Mouse (Mus musculus): ENCODE measurements around the gene Acot12. TPM values are rescaled to one million over a fixed set of nuclear protein-coding genes. Genes with fewer than 3 reads are reported as not detected.

The Acot12 gene
- polyA plus RNA-seq, 1 experiment from 2014 or later, result not detected

- H3K4me3 ChIP-seq (ENCODE audit: low read depth, low read length), result no peak overlapping the region
- WGBS, result 96% methylated on average over 13 of the region's 13 CpGs
- H3K4me2 ChIP-seq (ENCODE audit: low read depth, low read length), result no peak overlapping the region
- H3K27ac ChIP-seq (replicated peaks; ENCODE audit: low read depth, low read length), result no peak overlapping the region
- no peaks in the 10 kb centered on the region for H3K9me3 ChIP-seq (replicated peaks; ENCODE audit: control insufficient read depth, low read length)
- no peak overlapping the region for H3K9ac ChIP-seq (replicated peaks; ENCODE audit: low read length)
- no peaks in the 10 kb centered on the region for H3K4me1 ChIP-seq (ENCODE audit: control insufficient read depth, insufficient read depth, low read length)
- H3K27me3 ChIP-seq (ENCODE audit: control insufficient read depth, insufficient read depth, low read length), result no peaks in the 10 kb centered on the region
- peaks cover 2% of the 10 kb centered on the region for H3K36me3 ChIP-seq (replicated peaks; ENCODE audit: control insufficient read depth, insufficient read depth, low read depth, low read length)
- DNase-seq (ENCODE audit: low spot score) (no peak), ATAC-seq (replicated peaks; ENCODE audit: insufficient number of reproducible peaks, low FRiP score, low TSS enrichment, low read depth) (no peak)
Measured at GRCm38 (mm10) chr13:91794926-91795436, 53.7 kb downstream of the Acot12 start.

GRCm38 (mm10) chr13:91795593-91795992 lies 54.3 kb downstream of the Acot12 start:
- DNase-seq (ENCODE audit: low spot score) (no peak), ATAC-seq (replicated peaks; ENCODE audit: insufficient number of reproducible peaks, low FRiP score, low TSS enrichment, low read depth) (no peak)
- Histone ChIP-seq H3K4me1 (ENCODE audit: control insufficient read depth, insufficient read depth, low read length) (no peaks in the 10 kb centered on the region), H3K4me2 (ENCODE audit: low read depth, low read length) (no peak overlapping the region), H3K27me3 (ENCODE audit: control insufficient read depth, insufficient read depth, low read length) (no peaks in the 10 kb centered on the region), H3K27ac (replicated peaks; ENCODE audit: low read depth, low read length) (no peak overlapping the region), H3K36me3 (replicated peaks; ENCODE audit: control insufficient read depth, insufficient read depth, low read depth, low read length) (peaks cover 2% of the 10 kb centered on the region), H3K9me3 (replicated peaks; ENCODE audit: control insufficient read depth, low read length) (no peaks in the 10 kb centered on the region), H3K9ac (replicated peaks; ENCODE audit: low read length) (no peak overlapping the region), H3K4me3 (ENCODE audit: low read depth, low read length) (no peak overlapping the region)
- 91% methylated on average over 10 of the region's 10 CpGs for WGBS

GRCm38 (mm10) chr13:91796003-91796402 lies 54.7 kb downstream of the Acot12 start:
- H3K9me3 ChIP-seq (replicated peaks; ENCODE audit: control insufficient read depth, low read length), result no peaks in the 10 kb centered on the region
- no peak overlapping the region for H3K27ac ChIP-seq (replicated peaks; ENCODE audit: low read depth, low read length)
- H3K4me1 ChIP-seq (ENCODE audit: control insufficient read depth, insufficient read depth, low read length), result no peaks in the 10 kb centered on the region
- no peak overlapping the region for H3K4me3 ChIP-seq (ENCODE audit: low read depth, low read length)
- no peak for DNase-seq (ENCODE audit: low spot score)
- no peak overlapping the region for H3K9ac ChIP-seq (replicated peaks; ENCODE audit: low read length)
- H3K27me3 ChIP-seq (ENCODE audit: control insufficient read depth, insufficient read depth, low read length), result no peaks in the 10 kb centered on the region
- peaks cover 2% of the 10 kb centered on the region for H3K36me3 ChIP-seq (replicated peaks; ENCODE audit: control insufficient read depth, insufficient read depth, low read depth, low read length)
- 93% methylated on average over 6 of the region's 6 CpGs for WGBS
- ATAC-seq (replicated peaks; ENCODE audit: insufficient number of reproducible peaks, low FRiP score, low TSS enrichment, low read depth), result no peak
- H3K4me2 ChIP-seq (ENCODE audit: low read depth, low read length), result no peak overlapping the region

GRCm38 (mm10) chr13:91796916-91797315 lies 55.6 kb downstream of the Acot12 start:
- WGBS, result 93% methylated on average over 6 of the region's 6 CpGs
- H3K4me1 ChIP-seq (ENCODE audit: control insufficient read depth, insufficient read depth, low read length), result no peaks in the 10 kb centered on the region
- no peak overlapping the region for H3K4me2 ChIP-seq (ENCODE audit: low read depth, low read length)
- H3K9me3 ChIP-seq (replicated peaks; ENCODE audit: control insufficient read depth, low read length), result no peaks in the 10 kb centered on the region
- peaks cover 2% of the 10 kb centered on the region for H3K36me3 ChIP-seq (replicated peaks; ENCODE audit: control insufficient read depth, insufficient read depth, low read depth, low read length)
- no peak for DNase-seq (ENCODE audit: low spot score)
- no peak overlapping the region for H3K4me3 ChIP-seq (ENCODE audit: low read depth, low read length)
- ATAC-seq (replicated peaks; ENCODE audit: insufficient number of reproducible peaks, low FRiP score, low TSS enrichment, low read depth), result no peak
- H3K9ac ChIP-seq (replicated peaks; ENCODE audit: low read length), result no peak overlapping the region
- no peaks in the 10 kb centered on the region for H3K27me3 ChIP-seq (ENCODE audit: control insufficient read depth, insufficient read depth, low read length)
- no peak overlapping the region for H3K27ac ChIP-seq (replicated peaks; ENCODE audit: low read depth, low read length)

GRCm38 (mm10) chr13:91797442-91797841 lies 56.1 kb downstream of the Acot12 start:
- H3K4me1 ChIP-seq (ENCODE audit: control insufficient read depth, insufficient read depth, low read length), result no peaks in the 10 kb centered on the region
- no peaks in the 10 kb centered on the region for H3K27me3 ChIP-seq (ENCODE audit: control insufficient read depth, insufficient read depth, low read length)
- H3K4me2 ChIP-seq (ENCODE audit: low read depth, low read length), result no peak overlapping the region
- ATAC-seq (replicated peaks; ENCODE audit: insufficient number of reproducible peaks, low FRiP score, low TSS enrichment, low read depth) (no peak), DNase-seq (ENCODE audit: low spot score) (no peak)
- H3K4me3 ChIP-seq (ENCODE audit: low read depth, low read length), result no peak overlapping the region
- peaks cover 2% of the 10 kb centered on the region for H3K36me3 ChIP-seq (replicated peaks; ENCODE audit: control insufficient read depth, insufficient read depth, low read depth, low read length)
- H3K9ac ChIP-seq (replicated peaks; ENCODE audit: low read length), result no peak overlapping the region
- H3K9me3 ChIP-seq (replicated peaks; ENCODE audit: control insufficient read depth, low read length), result no peaks in the 10 kb centered on the region
- no peak overlapping the region for H3K27ac ChIP-seq (replicated peaks; ENCODE audit: low read depth, low read length)
- WGBS, result 92% methylated on average over 10 of the region's 10 CpGs

GRCm38 (mm10) chr13:91801726-91802125 lies 60.4 kb downstream of the Acot12 start:
- no peaks in the 10 kb centered on the region for H3K9me3 ChIP-seq (replicated peaks; ENCODE audit: control insufficient read depth, low read length)
- 83% methylated on average over 5 of the region's 5 CpGs for WGBS
- no peak overlapping the region for H3K4me3 ChIP-seq (ENCODE audit: low read depth, low read length)
- DNase-seq (ENCODE audit: low spot score), result no peak
- H3K27me3 ChIP-seq (ENCODE audit: control insufficient read depth, insufficient read depth, low read length), result no peaks in the 10 kb centered on the region
- no peak overlapping the region for H3K4me2 ChIP-seq (ENCODE audit: low read depth, low read length)
- H3K36me3 ChIP-seq (replicated peaks; ENCODE audit: control insufficient read depth, insufficient read depth, low read depth, low read length), result peaks cover 5% of the 10 kb centered on the region
- no peak overlapping the region for H3K27ac ChIP-seq (replicated peaks; ENCODE audit: low read depth, low read length)
- H3K4me1 ChIP-seq (ENCODE audit: control insufficient read depth, insufficient read depth, low read length), result no peaks in the 10 kb centered on the region
- no peak for ATAC-seq (replicated peaks; ENCODE audit: insufficient number of reproducible peaks, low FRiP score, low TSS enrichment, low read depth)
- H3K9ac ChIP-seq (replicated peaks; ENCODE audit: low read length), result no peak overlapping the region

- H3K9me3 ChIP-seq (replicated peaks; ENCODE audit: control insufficient read depth, low read length), result no peaks in the 10 kb centered on the region
Measured at GRCm38 (mm10) chr13:91807155-91807839, 66.0 kb downstream of the Acot12 start, which contains the start of gene Zcchc9. Gene Zcchc9, minus strand, starts transcription at chr13:91807705.

GRCm38 (mm10) chr13:91807874-91808575 lies 66.7 kb downstream of the Acot12 start:
- no peaks in the 10 kb centered on the region for H3K9me3 ChIP-seq (replicated peaks; ENCODE audit: control insufficient read depth, low read length)
- no peak overlapping the region for H3K27ac ChIP-seq (replicated peaks; ENCODE audit: low read depth, low read length)
- DNase-seq (ENCODE audit: low spot score) (peak; percentile 30), ATAC-seq (replicated peaks; ENCODE audit: insufficient number of reproducible peaks, low FRiP score, low TSS enrichment, low read depth) (no peak)
- peak overlapping the region; percentile 92 for H3K4me3 ChIP-seq (ENCODE audit: low read depth, low read length)
- H3K4me2 ChIP-seq (ENCODE audit: low read depth, low read length), result peak overlapping the region; percentile 56
- peaks cover 3% of the 10 kb centered on the region for H3K36me3 ChIP-seq (replicated peaks; ENCODE audit: control insufficient read depth, insufficient read depth, low read depth, low read length)
- WGBS, result 47% methylated on average over 20 of the region's 20 CpGs
- H3K27me3 ChIP-seq (ENCODE audit: control insufficient read depth, insufficient read depth, low read length), result no peaks in the 10 kb centered on the region
- no peaks in the 10 kb centered on the region for H3K4me1 ChIP-seq (ENCODE audit: control insufficient read depth, insufficient read depth, low read length)
- H3K9ac ChIP-seq (replicated peaks; ENCODE audit: low read length), result peak overlapping the region; percentile 98

More at GRCm38 (mm10) chr13:91807155-91807839, 66.0 kb downstream of the Acot12 start, which contains the start of gene Zcchc9:
- Histone ChIP-seq H3K4me1 (ENCODE audit: control insufficient read depth, insufficient read depth, low read length) (no peaks in the 10 kb centered on the region), H3K4me3 (ENCODE audit: low read depth, low read length) (peak within 1 kb of the TSS; percentile 92), H3K36me3 (replicated peaks; ENCODE audit: control insufficient read depth, insufficient read depth, low read depth, low read length) (peaks cover 3% of the 10 kb centered on the region), H3K4me2 (ENCODE audit: low read depth, low read length) (peak within 1 kb of the TSS; percentile 56), H3K27ac (replicated peaks; ENCODE audit: low read depth, low read length) (peak within 1 kb of the TSS; percentile 82), H3K9ac (replicated peaks; ENCODE audit: low read length) (peak within 1 kb of the TSS; percentile 98), H3K27me3 (ENCODE audit: control insufficient read depth, insufficient read depth, low read length) (no peaks in the 10 kb centered on the region)
- ATAC-seq (replicated peaks; ENCODE audit: insufficient number of reproducible peaks, low FRiP score, low TSS enrichment, low read depth) (peak; percentile 98), DNase-seq (ENCODE audit: low spot score) (peak; percentile 93)
- WGBS, result under 1% methylated on average over 50 of the region's 50 CpGs
